Mouse (Mus musculus) left cerebral cortex, adult 9 months (tissue): ENCODE data around the gene Nefh.

Source experiments
- DNase-seq, 2 experiments: peaks; one replicate each; pipeline ENCODE4 v3.0.0; 2022; ENCODE audit warnings: low spot score in 2 of 2

Nefh gene

GRCm38 (mm10) chr11:4947813-4948174 is at the start of gene Nefh:
Gene Nefh, minus strand, starts transcription at chr11:4948064.
- no peak for DNase-seq

GRCm38 (mm10) chr11:4996621-4997199 is 48.8 kb upstream of the Nefh start:
- no peak for DNase-seq

- no peak for DNase-seq
Observed at GRCm38 (mm10) chr11:4995676-4996075, 47.8 kb upstream of the Nefh start.

- DNase-seq: no peak
Observed at GRCm38 (mm10) chr11:4992471-4992870, 44.6 kb upstream of the Nefh start.

GRCm38 (mm10) chr11:4989187-4989586 is 41.3 kb upstream of the Nefh start:
- DNase-seq: no peak

GRCm38 (mm10) chr11:4987487-4987852 is 39.6 kb upstream of the Nefh start:
- DNase-seq: no peak

- DNase-seq: peak; percentile 52 to 83
Observed at GRCm38 (mm10) chr11:4986695-4987486, 39.0 kb upstream of the Nefh start, which contains the start of gene Ap1b1. Gene Ap1b1, plus strand, starts transcription at chr11:4986824.

- DNase-seq: no peak
Observed at GRCm38 (mm10) chr11:4984799-4985198, 36.9 kb upstream of the Nefh start.

GRCm38 (mm10) chr11:4984249-4984648 is 36.4 kb upstream of the Nefh start:
- peak in 1 of 2 experiments; percentile 50 for DNase-seq

- no peak for DNase-seq
Observed at GRCm38 (mm10) chr11:4983538-4983937, 35.7 kb upstream of the Nefh start.

- DNase-seq: no peak
Observed at GRCm38 (mm10) chr11:4983010-4983409, 35.1 kb upstream of the Nefh start.

GRCm38 (mm10) chr11:4975623-4976022 is 27.8 kb upstream of the Nefh start:
- peak in 1 of 2 experiments; percentile 51 for DNase-seq

GRCm38 (mm10) chr11:4974376-4975122 is 26.7 kb upstream of the Nefh start:
- DNase-seq: no peak

GRCm38 (mm10) chr11:4973871-4974256 is 26.0 kb upstream of the Nefh start:
- DNase-seq: no peak

GRCm38 (mm10) chr11:4972967-4973870 is 25.4 kb upstream of the Nefh start:
- peak in 1 of 2 experiments; percentile 66 for DNase-seq

GRCm38 (mm10) chr11:4968376-4968775 is 20.5 kb upstream of the Nefh start:
- no peak for DNase-seq

GRCm38 (mm10) chr11:4967549-4967948 is 19.7 kb upstream of the Nefh start:
- DNase-seq: no peak

GRCm38 (mm10) chr11:4966888-4967287 is 19.0 kb upstream of the Nefh start:
- no peak for DNase-seq

GRCm38 (mm10) chr11:4966325-4966724 is 18.5 kb upstream of the Nefh start:
- DNase-seq: no peak

GRCm38 (mm10) chr11:4963099-4963808 is 15.4 kb upstream of the Nefh start:
- no peak for DNase-seq

GRCm38 (mm10) chr11:4953918-4954317 is 6.1 kb upstream of the Nefh start:
- DNase-seq: peak in 1 of 2 experiments; percentile 41
